17 mouse cellular contexts compared by ENCODE assay signal in the genomic region with DNA sequence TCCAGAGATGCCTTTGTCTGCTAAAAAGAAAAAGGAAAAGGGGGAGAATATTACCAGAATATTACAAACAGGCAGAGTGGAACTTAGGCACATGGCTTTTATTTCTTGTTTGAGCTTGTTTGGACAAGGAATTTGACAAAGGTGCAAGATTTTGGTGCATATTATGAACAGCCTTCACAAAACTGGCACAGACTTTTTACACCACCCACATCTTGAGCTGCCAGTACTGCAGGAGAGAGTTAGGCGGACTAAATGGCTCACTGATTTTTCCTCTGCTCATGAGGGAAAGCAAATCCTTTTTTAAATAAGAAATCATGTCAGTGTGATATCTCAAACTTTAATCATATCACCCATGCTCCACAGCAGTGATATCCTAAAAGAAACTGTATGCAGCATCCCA.
"Had no signal": no experiment of that assay in that cellular context is flagged by ENCODE, and none has a peak within 500 bp of the region (broad histone marks: within the 10 kb centered on the region; RNA-seq: fewer than 3 reads in every experiment).

No protein-coding gene starts in this region.

- H3K27me3 ChIP-seq: liver, embryonic 13.5 days had no signal

- ATAC-seq: inflammation-experienced regulatory T-cells, adult 6 months; intestine, embryonic 16.5 days had no signal

- H3K4me3 ChIP-seq: layer of hippocampus, adult 2 months; liver, embryonic 13.5 days had no signal

- H3K36me3 ChIP-seq: liver, embryonic 13.5 days had no signal

- H3K9me3 ChIP-seq: liver, embryonic 13.5 days had no signal

- DNase-seq: kidney, adult 18-20 months; kidney, adult 9 months; kidney, postnatal 14 days; kidney, postnatal 4 days; layer of hippocampus, postnatal 36 days; liver, embryonic 13.5 days; lung, adult 2 months; lung, postnatal 14 days; lung, postnatal 4 days; midbrain, embryonic 14.5 days; right cerebral cortex, postnatal 4 days; thymus, postnatal 25 days had no signal

- H3K9ac ChIP-seq: liver, embryonic 13.5 days had no signal

- H3K4me1 ChIP-seq: liver, embryonic 13.5 days had no signal

- H3K4me2 ChIP-seq: liver, embryonic 13.5 days; midbrain, embryonic 11.5 days had no signal

- H3K27ac ChIP-seq: layer of hippocampus, adult 2 months; liver, embryonic 13.5 days; stomach, postnatal 0 days had no signal
